Mouse (Mus musculus) cerebellum, adult (tissue): ENCODE measurements at regions not wholly inside any gene's neighbourhood (a gene's known extent, or its start where the extent isn't known, plus 50 kb on each side); places are given as distances from the start of the nearest gene placed in this dataset.

Experiments
- ATAC-seq: cut with Nextera tagmentation; 2 replicates; pipeline ENCODE4 v1.9.2; 2017; ENCODE audit warnings: mild to moderate bottlenecking, moderate library complexity, mixed read lengths; ENCODE audit not compliant: insufficient number of reproducible peaks, low FRiP score, low TSS enrichment

DNA sequence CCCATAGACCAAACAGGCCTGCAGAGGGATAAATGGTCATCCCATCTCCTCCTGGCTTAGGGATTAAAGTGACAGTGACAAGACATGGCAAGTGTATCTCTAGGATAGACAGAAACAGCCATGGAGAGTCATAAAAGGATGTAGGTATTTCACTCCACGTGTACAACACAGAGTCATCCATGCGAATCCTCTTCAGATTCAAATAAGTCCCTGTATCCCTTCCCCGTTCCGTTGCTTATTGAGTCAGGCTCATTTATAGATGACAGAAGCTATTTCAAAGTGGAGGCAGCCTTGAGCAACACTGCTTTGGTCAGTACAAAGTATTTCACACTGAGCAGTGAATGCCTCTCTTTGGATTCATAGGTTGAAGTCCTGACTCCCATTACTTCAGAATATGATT, 243.8 kb downstream of the Stim2 start:
- no peak for ATAC-seq

DNA sequence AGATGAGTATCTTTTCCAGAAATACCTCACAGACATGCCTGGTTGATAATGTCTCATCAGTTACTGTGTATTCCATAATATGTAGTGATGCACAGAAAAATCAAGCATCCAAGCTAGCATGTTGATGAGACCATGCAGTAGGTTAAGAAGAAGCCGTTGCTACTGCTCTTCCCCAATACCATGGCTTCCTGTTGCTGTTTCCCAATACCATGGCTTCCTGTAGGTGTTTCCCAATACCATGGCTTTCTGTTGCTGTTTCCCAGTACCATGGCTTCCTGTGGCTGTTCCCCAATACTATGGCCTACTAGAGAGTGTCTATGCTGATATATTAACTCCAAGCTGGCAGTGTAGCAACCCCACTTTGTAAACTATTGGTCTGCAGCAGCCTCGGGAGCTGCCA, 253.7 kb downstream of the Stim2 start:
- no peak for ATAC-seq

DNA sequence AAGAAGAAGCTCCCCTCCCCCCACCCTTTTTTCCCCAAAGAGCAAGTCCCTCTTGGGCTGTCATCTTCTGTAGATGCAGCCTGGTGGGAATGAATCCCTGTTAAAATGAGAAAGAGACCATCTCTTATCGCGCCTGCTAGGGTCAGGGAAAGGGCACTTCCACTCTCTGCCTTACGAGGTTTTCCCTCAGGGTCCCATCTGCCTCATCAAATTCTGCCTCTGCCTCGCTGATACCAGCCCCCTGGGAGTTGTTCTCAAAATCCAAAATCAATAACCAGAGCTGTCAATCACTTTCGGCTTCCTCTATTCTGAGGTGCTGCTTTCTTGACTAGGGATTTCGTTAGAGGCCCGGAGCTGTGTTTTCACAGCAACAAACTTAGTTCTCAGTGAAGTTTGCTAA, 255.7 kb downstream of the Stim2 start:
- no peak for ATAC-seq

DNA sequence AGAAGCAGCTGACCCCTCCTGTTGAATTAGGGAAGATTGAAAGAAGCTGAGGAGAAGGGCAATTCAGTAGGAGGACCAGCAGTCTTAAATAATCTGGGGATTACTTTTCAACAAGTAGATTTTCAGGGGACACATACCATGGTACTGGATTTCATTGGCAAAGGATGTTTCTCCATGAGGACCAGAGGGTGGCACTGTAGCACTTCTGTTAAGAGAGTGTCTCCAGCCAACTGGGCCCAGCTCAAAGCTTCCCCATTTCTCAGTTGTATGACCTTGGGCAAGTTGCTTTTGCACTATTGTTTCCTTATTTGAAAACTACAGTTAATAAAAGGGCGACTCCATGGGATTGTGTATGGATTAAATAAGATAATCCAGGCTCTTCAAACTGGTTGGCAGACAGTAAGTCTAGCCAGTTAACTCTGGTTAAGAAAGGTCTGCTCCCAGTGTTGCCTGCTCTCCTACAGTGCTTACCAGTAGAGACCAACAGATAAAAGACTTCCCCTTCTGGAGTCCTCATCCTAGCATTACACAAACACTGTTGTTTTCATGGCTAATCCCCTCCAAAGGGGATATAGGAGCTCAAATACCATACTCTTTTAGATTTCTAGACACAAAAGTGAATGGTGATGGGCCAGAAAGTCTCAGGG, 259.9 kb downstream of the Stim2 start:
- no peak for ATAC-seq

DNA sequence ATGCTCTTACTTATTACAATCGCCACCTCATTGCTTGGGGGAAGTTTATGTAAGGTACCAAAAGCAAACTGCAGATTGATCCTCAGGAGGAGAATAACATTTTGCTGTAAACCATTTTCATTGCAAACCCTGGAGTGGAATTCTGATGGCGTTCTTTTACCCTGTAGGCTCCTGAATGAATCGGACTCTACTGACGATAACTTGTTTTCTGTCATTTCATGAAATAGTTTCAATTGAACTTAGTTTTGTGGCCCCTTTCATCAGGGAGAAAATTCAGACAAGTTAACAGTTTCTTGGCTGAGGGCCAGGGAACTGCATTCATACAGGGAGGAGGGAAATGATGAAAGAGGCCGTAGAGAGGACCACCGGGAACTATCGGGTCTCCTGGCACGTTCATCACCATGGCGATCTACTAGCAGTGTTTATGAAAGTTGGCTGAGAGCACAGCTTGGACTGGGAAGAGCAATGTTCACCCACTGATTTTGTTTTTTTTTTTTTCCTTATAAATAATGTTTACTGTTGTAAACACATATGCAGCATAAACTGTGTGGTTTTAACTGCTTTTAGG, 266.7 kb downstream of the Stim2 start:
- no peak for ATAC-seq

DNA sequence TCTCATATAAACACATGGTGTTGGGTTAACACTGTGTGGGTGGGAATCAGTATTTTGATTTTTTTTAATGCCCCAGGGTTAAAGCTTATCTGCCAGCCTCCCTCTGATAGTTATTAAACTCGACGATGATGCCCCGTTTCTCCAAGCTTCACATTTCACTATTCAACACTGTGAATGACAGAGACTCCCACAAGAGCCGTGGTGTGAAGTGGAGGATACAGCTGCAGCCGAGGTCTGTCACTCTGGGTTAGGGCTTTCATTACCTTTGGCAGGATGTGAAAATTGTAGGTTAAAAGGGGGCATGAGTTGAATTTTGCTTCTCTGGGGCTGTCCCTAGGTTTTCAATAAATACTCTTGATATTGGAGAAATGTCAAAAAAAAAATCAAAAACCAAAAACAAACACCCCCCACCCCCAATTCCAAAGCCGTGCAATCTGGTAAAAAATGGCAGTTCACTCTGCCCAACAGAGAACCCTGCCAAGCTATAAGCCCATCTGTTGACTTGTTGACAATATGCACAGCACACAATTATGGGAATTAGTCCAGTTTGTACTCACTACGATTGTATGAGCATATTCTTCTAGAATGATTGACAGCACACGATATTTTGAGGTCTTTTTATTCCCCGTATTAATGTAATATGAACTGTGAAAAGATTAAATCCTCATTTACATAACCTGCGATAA, 269.7 kb downstream of the Stim2 start:
- no peak for ATAC-seq

DNA sequence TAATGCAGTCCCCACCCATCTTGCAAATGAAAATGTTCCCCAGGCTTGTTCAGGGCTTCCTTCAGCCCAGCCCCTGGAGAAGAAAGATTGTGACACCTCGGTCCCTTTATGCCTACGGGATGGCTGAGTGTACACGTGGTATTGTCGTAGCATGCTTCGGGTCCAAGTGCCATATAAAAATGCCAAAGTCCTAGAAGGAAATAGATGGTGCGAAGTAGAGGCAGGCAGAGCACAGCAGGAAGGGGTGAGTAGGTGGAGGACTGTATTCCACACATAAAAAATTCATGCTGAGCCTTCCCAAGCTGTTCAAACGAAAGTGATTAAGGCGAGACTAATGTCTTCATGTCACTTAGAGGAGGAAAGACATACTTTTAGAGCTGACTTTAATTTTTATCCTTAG, 281.1 kb downstream of the Stim2 start:
- no peak for ATAC-seq

DNA sequence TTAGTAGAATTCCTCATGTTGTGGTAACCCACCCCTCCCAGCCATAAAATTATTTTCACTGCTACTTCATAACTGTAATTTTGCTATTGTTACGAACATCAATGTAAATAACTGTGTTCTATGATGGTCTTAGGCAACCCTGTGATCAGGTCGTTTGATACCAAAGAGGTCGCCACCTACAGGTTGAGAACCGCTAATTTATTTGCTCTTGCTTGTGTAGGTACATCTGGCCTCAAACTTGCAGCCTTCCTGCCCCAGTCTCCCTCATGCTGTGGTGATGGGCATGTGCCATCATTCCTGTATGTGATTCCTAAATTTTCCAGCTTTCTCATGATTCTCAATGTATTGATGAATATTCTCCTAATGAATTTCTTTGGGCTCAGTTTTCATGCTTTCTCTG, 282.4 kb downstream of the Stim2 start:
- ATAC-seq, result no peak

DNA sequence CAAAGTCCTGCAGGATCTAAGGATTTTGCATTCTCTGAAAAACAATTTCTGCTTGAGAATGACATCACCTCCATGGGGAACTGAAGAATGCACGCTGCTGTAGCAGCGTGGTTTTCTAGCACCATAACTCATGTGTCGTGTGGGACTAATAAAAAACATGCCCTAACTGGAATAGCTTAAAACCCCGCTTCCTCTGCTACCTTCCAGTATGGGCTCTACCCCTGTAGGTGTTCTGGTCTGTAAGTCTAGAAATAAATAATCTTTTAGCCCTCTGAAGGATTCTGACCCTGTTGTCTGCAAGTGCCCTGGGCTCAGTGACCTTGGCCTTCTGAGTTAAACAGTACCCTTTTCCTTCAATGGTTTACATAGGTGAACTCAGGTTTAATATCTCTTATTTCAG, 282.8 kb downstream of the Stim2 start:
- ATAC-seq, result no peak

DNA sequence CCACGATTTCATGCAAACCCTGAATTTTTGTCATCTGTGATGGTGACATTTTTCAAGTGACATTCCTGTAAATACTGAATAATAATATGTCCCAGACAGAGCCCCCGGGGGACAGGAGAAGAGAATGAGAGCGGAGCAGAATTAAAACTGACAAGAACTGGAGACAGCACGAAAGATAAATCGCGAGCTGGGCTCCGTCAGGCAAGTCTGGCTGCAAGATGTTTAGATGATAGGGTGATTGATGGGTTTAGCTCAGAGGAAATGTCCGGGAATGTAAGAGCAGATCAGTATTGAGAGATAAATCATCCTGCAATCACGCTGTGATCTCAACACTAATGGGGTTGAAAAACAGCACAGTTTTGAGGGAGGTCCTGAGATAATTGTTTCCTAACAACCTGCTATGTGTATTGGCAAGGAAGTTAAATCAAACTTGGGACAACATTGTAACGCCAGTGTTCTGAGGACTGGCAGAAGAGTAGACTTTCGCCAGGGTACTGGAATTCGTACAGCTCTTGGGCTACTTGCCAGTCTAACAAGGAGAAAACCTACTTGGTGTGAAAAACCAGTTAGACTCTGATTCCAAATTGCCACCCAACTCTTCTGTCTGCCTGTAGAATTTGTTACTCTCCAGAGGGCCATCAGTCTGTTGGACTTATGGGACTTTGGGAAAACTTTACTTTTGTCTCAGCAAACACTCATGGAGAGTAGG, 292.2 kb downstream of the Stim2 start:
- no peak for ATAC-seq

DNA sequence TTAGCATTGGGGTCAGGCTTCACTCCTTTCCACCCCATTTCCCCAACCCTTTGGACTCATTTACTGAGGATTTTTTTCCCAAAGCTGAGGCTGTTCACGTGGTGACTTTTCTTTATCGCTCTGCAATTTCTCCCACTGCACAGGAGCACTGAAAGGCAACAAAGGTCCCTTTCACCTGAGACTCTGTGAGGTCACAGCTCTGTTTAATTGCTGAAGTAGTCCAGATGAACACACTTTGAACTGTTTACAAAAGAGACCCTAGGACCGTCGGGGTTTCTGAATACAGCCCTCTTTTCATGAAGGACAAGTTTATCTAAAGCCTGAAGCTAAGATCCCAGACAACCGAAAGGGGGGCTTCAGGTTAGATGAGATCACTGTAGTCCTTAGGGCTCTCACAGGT, 293.6 kb downstream of the Stim2 start:
- no peak for ATAC-seq

DNA sequence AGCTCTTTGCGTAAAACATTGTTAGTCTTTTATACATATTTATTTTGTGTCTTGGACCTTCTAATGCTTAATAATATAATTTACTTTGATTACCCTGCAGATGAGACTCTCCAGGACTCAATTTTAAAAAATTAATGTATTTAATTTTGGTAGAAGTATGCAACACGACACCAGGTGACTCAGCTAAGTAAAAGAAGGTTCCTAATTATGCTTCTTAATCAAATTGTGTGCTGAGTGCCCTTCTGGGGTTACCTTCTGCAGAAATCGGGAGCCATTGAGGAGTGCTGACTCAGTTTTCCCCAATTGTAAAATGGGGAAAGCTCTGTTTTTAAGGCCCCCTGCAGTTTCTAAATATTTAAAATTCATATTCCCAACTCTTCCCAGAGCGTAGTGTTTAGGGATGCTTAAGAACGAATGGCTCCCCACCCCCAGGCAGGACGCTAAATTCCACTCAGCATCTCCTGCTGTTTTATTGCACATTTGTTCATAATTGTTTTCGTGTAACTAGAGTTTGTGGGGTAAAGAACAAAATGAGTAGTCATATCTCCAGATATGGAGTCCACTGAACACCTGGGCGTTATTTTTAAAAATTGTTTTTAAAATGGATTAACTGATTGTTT, 315.5 kb downstream of the Stim2 start:
- no peak for ATAC-seq

DNA sequence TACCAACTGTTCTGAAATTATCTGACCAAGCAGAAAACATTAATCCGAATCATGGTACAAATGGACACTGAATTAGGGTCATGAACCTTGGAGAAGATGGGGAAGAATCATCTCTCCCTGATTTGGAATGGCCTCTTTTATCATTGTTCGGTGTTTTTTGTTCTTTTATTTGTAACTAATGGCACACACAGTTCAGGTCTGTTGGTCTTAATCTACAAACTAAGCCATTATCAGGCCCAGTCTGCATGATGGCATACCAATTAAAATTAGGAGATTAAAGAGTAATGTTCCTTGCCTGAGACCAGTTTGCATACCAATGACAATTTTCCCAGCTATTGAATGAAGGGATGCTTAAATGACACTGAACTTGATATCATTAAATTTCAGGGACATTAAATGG, 332.1 kb downstream of the Stim2 start:
- no peak for ATAC-seq

DNA sequence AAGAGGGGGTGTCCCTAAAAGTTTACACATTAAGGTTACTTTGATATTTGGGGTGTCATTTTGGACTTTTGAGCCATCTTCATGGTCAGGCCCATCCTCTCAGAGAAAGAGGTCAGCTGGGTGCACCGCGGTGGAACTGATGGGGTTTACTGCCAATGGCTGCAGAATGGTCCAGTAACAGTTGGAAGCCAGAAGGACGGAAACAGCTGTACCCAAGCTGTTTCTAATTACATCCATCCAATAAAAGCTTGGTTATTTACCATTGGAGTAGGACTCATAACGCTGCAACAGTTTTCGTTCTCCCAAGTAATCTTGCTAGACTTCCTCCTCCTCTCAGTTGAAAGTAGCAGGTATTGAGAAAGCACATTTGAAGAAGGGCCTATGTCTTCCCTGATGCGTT, 344.7 kb downstream of the Stim2 start:
- ATAC-seq, result no peak

DNA sequence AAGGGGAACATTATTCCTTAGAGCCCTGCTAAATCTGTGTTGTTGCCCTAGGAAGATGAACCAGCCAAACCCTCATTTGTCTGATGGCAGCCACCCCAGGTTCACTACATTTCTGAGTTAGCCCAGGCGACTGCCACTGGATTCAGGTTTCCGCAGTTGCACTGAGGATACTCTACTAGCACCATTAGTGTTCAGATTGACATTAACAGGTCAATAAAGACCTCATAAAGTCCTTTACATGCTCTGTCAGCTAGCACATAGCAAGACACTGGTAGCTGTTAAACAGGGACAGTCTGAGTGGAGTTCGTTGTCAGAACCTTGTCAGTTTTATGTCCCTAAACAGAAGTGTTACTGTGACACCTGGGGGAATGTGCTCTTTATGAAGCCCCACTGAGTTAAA, 345.1 kb downstream of the Stim2 start:
- no peak for ATAC-seq

DNA sequence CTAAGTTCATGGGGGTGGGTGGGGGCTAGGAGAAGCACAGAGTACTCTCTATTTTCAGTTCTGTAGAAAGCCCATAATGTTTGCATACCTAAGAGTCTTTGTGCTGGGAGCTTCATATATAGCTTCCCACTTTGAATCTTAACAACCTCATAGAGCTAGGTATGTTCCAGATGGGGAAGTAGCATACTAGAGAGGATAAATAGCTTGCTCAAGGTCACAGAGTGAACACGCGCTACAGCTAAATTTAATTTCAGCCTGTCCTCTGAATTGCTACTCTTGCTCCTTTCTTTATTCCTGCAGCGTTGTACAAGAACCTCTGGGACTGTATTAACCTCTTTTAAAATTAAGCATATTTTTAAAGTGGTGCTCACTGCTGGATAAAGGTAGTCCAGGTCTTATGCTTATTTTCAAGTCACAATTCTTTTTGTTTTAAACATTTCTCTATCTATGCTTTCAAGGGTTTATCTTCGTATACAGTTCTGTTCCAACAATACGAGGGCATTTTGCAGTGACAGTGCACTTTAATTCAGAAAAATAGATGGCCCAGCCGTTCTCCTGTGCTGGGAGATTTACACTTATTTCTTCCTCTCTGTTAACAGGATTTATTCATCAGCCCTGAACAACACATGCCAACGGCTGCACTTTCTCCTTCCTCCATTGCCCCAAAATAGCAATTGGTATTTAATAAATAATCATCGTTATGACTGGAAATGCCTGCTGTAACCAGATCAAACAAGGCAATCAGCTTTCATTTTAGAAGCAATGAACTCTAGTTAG, 350.7 kb downstream of the Stim2 start:
- ATAC-seq, result no peak

DNA sequence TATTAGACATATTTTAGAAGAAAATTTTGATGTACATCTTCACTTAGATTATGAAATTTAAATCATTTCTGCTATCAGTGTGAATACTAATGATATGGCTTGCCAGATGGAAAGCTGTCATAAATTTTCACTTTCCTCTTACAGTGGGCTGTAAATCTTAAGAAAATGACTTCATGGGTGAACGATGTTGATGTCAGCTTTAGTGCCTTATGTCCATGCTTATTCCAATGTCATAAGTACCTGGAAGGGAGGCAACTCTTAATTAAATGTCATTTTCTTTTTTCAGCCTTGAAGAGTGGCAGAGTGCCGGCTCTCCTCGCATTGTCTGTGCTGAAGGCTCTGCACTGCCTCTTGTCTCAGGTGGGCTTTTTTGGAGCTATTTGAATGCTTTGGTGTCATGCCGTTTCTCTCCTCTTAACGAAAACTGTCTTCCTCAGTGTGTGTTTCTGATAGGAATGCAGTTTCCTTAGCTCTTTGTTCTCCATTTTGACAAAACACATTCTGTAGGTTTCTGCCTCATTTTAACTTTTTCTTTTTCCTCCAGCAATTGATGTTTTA, 351.6 kb downstream of the Stim2 start:
- no peak for ATAC-seq

DNA sequence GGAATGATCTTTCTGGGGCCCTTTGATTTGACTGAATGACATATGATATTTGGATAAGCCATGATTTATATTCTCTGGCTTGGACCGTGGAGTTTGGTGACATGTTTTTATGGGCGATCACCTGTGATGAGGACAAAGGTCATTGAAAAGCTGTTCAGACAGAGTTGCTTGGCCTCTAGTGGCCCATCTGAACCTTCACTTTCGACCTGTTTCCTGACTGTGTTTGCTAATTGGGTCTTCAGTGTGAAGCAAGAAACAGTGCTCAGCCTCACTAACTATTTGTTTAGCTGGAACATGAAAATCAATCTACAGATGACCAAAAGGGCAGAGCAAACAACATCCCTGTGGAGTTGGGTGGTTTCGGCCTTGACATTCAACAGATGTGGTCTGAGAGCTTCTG, 357.8 kb downstream of the Stim2 start:
- no peak for ATAC-seq

DNA sequence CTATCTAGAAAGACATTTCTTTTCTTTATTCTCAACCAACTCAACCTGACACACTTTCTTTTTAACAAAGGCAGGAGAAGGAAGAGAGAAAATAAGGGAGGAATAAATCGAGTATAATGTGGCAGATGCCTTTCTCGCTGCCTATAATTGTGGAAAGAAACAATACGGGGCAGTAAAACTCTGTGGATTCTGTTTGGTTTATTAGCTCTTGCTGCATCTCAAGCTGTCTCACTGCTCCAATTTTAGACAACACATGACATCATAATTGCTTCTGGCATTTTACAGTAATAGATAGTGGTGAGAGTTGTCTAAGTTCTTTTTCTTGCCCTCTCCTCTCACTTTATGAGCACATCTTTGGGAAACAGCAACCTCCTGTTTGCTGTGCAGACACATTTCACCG, 359.2 kb downstream of the Stim2 start:
- ATAC-seq, result no peak

DNA sequence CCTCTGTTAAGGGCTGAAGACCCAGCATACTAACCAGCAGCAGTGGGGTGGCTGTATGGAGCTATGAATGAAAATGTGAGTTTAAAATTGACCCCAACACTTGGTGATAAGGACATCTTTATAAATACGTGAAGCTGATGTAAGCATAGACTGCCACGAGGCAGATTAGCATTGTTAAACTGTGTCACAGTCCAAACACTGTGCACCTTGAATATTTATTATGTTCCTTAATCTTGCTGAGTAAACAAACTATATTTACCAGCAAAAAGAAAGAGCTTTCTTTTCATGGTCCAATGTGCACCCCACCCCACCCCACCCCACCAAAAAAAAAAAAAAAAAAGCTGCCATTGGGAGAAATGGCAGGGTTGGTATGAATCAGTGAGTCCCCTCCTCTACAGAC, 359.9 kb downstream of the Stim2 start:
- no peak for ATAC-seq
